Comparison of ENCODE assay signal across 9 mouse cellular contexts in genomic region chr6:84656680-84657079, GRCm38 (mm10).
DNase-seq lines count a peak whose midpoint lies in the region; ATAC-seq and TF ChIP-seq lines count a peak whose summit lies in the region.
"Had no signal": no experiment of that assay in that cellular context is flagged by ENCODE, and none has a peak within 500 bp of the region (broad histone marks: within the 10 kb centered on the region; RNA-seq: fewer than 3 reads in every experiment).

No protein-coding gene starts in this region.

- WGBS in embryonic facial prominence, embryonic 10.5 days: 32% methylated on average over 2 of the region's 2 CpGs
- WGBS in midbrain, embryonic 15.5 days: 52% methylated on average over 2 of the region's 2 CpGs

- no peak for TF ChIP-seq CTCF in left cerebral cortex, adult 2 months (IDR thresholded peaks at IDR 0.05)

- peak; percentile 22 for DNase-seq in kidney, adult 9 months
- DNase-seq in kidney, adult 11 months: no peak
- DNase-seq in embryonic facial prominence, embryonic 10.5 days (ENCODE audit: low spot score): peak; percentile 37
- DNase-seq in left cerebral cortex, adult 2 months (ENCODE audit: extremely low spot score in 1 of 2, low spot score in 2 of 2): no peak
- no peak for DNase-seq in heart, postnatal 36 days
- DNase-seq: kidney, postnatal 14 days had no signal

- H3K36me3 ChIP-seq in embryonic facial prominence, embryonic 10.5 days (replicated peaks): no peaks in the 10 kb centered on the region
- no peaks in the 10 kb centered on the region for H3K36me3 ChIP-seq in midbrain, embryonic 15.5 days (replicated peaks)

- peaks cover 21% of the 10 kb centered on the region for H3K4me1 ChIP-seq in embryonic facial prominence, embryonic 10.5 days
- H3K4me1 ChIP-seq in midbrain, embryonic 15.5 days: no peaks in the 10 kb centered on the region

- no peak overlapping the region for H3K4me3 ChIP-seq in embryonic facial prominence, embryonic 10.5 days
- no peak overlapping the region for H3K4me3 ChIP-seq in left cerebral cortex, adult 2 months
- H3K4me3 ChIP-seq in midbrain, embryonic 15.5 days: no peak overlapping the region

- no peaks in the 10 kb centered on the region for H3K9me3 ChIP-seq in embryonic facial prominence, embryonic 10.5 days
- H3K9me3 ChIP-seq in midbrain, embryonic 15.5 days: no peaks in the 10 kb centered on the region

- no peak overlapping the region for H3K9ac ChIP-seq in midbrain, embryonic 15.5 days

- ATAC-seq in CD4-positive, CD25-positive, alpha-beta regulatory T cell, adult 4 months: peak; percentile 95
- ATAC-seq in megakaryocyte progenitor cell, adult 5-6 weeks (replicated peaks; ENCODE audit: poor library complexity): peak; percentile 81
- no peak for ATAC-seq in midbrain, embryonic 15.5 days (replicated peaks)

- intact Hi-C loops in left cerebral cortex, adult 2 months (cut with DNase I): no loop called here
- intact Hi-C loops in heart, postnatal 36 days (cut with DNase I): no loop called here

- H3K4me2 ChIP-seq in midbrain, embryonic 15.5 days: no peak overlapping the region

- peak overlapping the region; percentile 51; the same call in 1 of the 2 replicates for H3K27ac ChIP-seq in embryonic facial prominence, embryonic 10.5 days (replicated peaks)
- H3K27ac ChIP-seq in left cerebral cortex, adult 2 months: no peak overlapping the region
- H3K27ac ChIP-seq in midbrain, embryonic 15.5 days: no peak overlapping the region

- no peaks in the 10 kb centered on the region for H3K27me3 ChIP-seq in embryonic facial prominence, embryonic 10.5 days (replicated peaks; ENCODE audit: low read depth, poor library complexity, severe bottlenecking)
- H3K27me3 ChIP-seq in midbrain, embryonic 15.5 days (replicated peaks): no peaks in the 10 kb centered on the region

Comparison
In these comparisons a context has a peak if more than half of its experiments do, and no peak if none do; other contexts are left out.
1. DNase-seq: peak in kidney, adult 9 months (single experiment) and embryonic facial prominence, embryonic 10.5 days (single experiment); none in kidney, adult 11 months (single experiment), left cerebral cortex, adult 2 months (0 of 2) and heart, postnatal 36 days (0 of 2).